Mouse (Mus musculus) CH12.LX (cell line): ENCODE results near the gene Fndc9.

ENCODE experiments used
- BHLHE40 ChIP-seq: IDR thresholded peaks from 2 replicates; pipeline ENCODE4 v1.6.1; 2011; ENCODE audit warnings: mild to moderate bottlenecking, low read depth, low read length, improper control_type of control experiment
- CTCF ChIP-seq, 2 experiments: IDR thresholded peaks in 1 of 2; conservative IDR thresholded peaks in 1 of 2; 2 replicates each; pipeline ENCODE4 v1.5.1; 2011 to 2012; ENCODE audit warnings: low read depth in 2 of 2, low read length in 2 of 2, improper control_type of control experiment in 1 of 2, inconsistent platforms in 1 of 2, mild to moderate bottlenecking in 1 of 2, moderate library complexity in 1 of 2
- E2F4 ChIP-seq: IDR thresholded peaks from 2 replicates; pipeline ENCODE4 v1.6.1; 2011; ENCODE audit warnings: low read depth, low read length, improper control_type of control experiment; ENCODE audit not compliant: insufficient replicate concordance
- EP300 ChIP-seq: IDR thresholded peaks from 2 replicates; pipeline ENCODE4 v1.6.1; 2011; ENCODE audit warnings: low read length, improper control_type of control experiment
- GABPA ChIP-seq: IDR thresholded peaks from 2 replicates; pipeline ENCODE4 v1.6.1; 2012; ENCODE audit warnings: low read depth, low read length, improper control_type of control experiment, inconsistent platforms; ENCODE audit not compliant: insufficient replicate concordance
- HCFC1 ChIP-seq: IDR thresholded peaks from 2 replicates; pipeline ENCODE4 v1.6.1; 2012; ENCODE audit warnings: low read depth, mild to moderate bottlenecking, inconsistent platforms, low read length, improper control_type of control experiment
- JUND ChIP-seq: conservative IDR thresholded peaks from 2 replicates; pipeline ENCODE4 v1.6.1; 2011; ENCODE audit warnings: low read depth, low read length, improper control_type of control experiment
- MAX ChIP-seq: IDR thresholded peaks from 2 replicates; pipeline ENCODE4 v1.6.1; 2011; ENCODE audit warnings: low read length, improper control_type of control experiment
- MAZ ChIP-seq: IDR thresholded peaks from 2 replicates; pipeline ENCODE4 v1.6.1; 2012; ENCODE audit warnings: low read depth, mild to moderate bottlenecking, inconsistent platforms, low read length, improper control_type of control experiment, moderate library complexity
- NRF1 ChIP-seq: IDR thresholded peaks from 2 replicates; pipeline ENCODE4 v1.6.1; 2014; ENCODE audit warnings: low read depth, mild to moderate bottlenecking, inconsistent platforms, low read length, improper control_type of control experiment, moderate library complexity
- POLR2A ChIP-seq: IDR thresholded peaks from 2 replicates; pipeline ENCODE4 v1.6.1; 2011; ENCODE audit warnings: low read depth, mild to moderate bottlenecking, improper control_type of control experiment, low read length
- SIN3A ChIP-seq: IDR thresholded peaks from 2 replicates; pipeline ENCODE4 v1.6.1; 2012; ENCODE audit warnings: low read length, improper control_type of control experiment, inconsistent platforms
- SMC3 ChIP-seq: IDR thresholded peaks from 2 replicates; pipeline ENCODE4 v1.6.1; 2011; ENCODE audit warnings: low read depth, low read length, improper control_type of control experiment
- TCF12 ChIP-seq: IDR thresholded peaks from 2 replicates; pipeline ENCODE4 v1.6.1; 2014; ENCODE audit warnings: low read depth, mild to moderate bottlenecking, inconsistent platforms, low read length, improper control_type of control experiment

GRCm38 (mm10) chr11:46273969-46274368 is 38.6 kb downstream of the Fndc9 start:
- TF ChIP-seq GABPA (no peak), CTCF (conservative IDR thresholded peaks at IDR 0.05 in 1 of 2, IDR thresholded peaks at IDR 0.05 in 1 of 2; ENCODE audit: low read depth in 2 of 2, low read length in 2 of 2) (peak; percentile 44 to 58; a peak in 3 of 4 replicates), TCF12 (no peak), POLR2A (no peak), MAZ (no peak), E2F4 (no peak), SIN3A (no peak), JUND (no peak), NRF1 (no peak), SMC3 (peak; percentile 42), EP300 (no peak), HCFC1 (no peak), MAX (no peak), BHLHE40 (no peak)
